Mouse (Mus musculus) bone marrow macrophage, adult 2 months (primary cell): ENCODE data around the gene Cldn14. TPM values are rescaled to one million over a fixed set of nuclear protein-coding genes. Genes with fewer than 3 reads are reported as not detected.

Source experiments
- H3K27ac ChIP-seq: 2 replicates; pipeline ENCODE4 v1.5.1; 2012; ENCODE audit warnings: low read depth, low read length; ENCODE audit not compliant: insufficient read depth
- H3K4me1 ChIP-seq: 2 replicates; pipeline ENCODE4 v1.6.1; 2012; ENCODE audit warnings: low read length; ENCODE audit not compliant: control insufficient read depth, insufficient read depth
- H3K4me3 ChIP-seq: 2 replicates; pipeline ENCODE4 v1.5.1; 2012; ENCODE audit warnings: mild to moderate bottlenecking, low read length, moderate library complexity; ENCODE audit not compliant: insufficient read depth
- CTCF ChIP-seq: IDR thresholded peaks from 2 replicates; pipeline ENCODE4 v1.5.1; 2012; ENCODE audit warnings: low read depth, mild to moderate bottlenecking, low read length, moderate library complexity
- POLR2A ChIP-seq: IDR thresholded peaks from 2 replicates; pipeline ENCODE4 v1.6.1; 2012; ENCODE audit warnings: mild to moderate bottlenecking, low read depth, low read length, borderline replicate concordance
- polyA plus RNA-seq: library from polyadenylated mRNA; stranded (reverse); fragments of >200 nt; gene quantifications from 2 replicates; pipeline ENCODE4 v1.2.4, GENCODE M21; 2012; ENCODE audit not compliant: missing spikeins, insufficient read depth, insufficient read length

The Cldn14 gene
- polyA plus RNA-seq, 1 experiment: not detected

GRCm38 (mm10) chr16:93915338-93915849 lies 93.2 kb downstream of the Cldn14 start:
- Histone ChIP-seq H3K4me3 (no peak overlapping the region), H3K4me1 (peaks cover 24% of the 10 kb centered on the region), H3K27ac (no peak overlapping the region)
- no peak for TF ChIP-seq POLR2A
- 0 out of 2 replicates have a peak, but pooled peaks have one; percentile 8 for TF ChIP-seq CTCF

GRCm38 (mm10) chr16:93913881-93914576 lies 94.6 kb downstream of the Cldn14 start:
- Histone ChIP-seq H3K27ac (peak overlapping the region; percentile 84), H3K4me3 (peak overlapping the region; percentile 47)
- TF ChIP-seq CTCF: no peak
- no peak for TF ChIP-seq POLR2A

GRCm38 (mm10) chr16:93912808-93913207 lies 95.8 kb downstream of the Cldn14 start:
- TF ChIP-seq CTCF (no peak), POLR2A (no peak)
- Histone ChIP-seq H3K4me1 (peaks cover 25% of the 10 kb centered on the region), H3K27ac (no peak overlapping the region), H3K4me3 (no peak overlapping the region)

More at GRCm38 (mm10) chr16:93913881-93914576, 94.6 kb downstream of the Cldn14 start:
- peaks cover 29% of the 10 kb centered on the region for H3K4me1 ChIP-seq

- H3K4me3 ChIP-seq: no peak overlapping the region
- H3K27ac ChIP-seq: no peak overlapping the region
- TF ChIP-seq POLR2A: no peak
- no peak for TF ChIP-seq CTCF
- H3K4me1 ChIP-seq: peaks cover 25% of the 10 kb centered on the region
Observed at GRCm38 (mm10) chr16:93912158-93912557, 96.5 kb downstream of the Cldn14 start.

- no peak overlapping the region for H3K27ac ChIP-seq
- H3K4me1 ChIP-seq: peaks cover 25% of the 10 kb centered on the region
- TF ChIP-seq CTCF (no peak), POLR2A (no peak)
- no peak overlapping the region for H3K4me3 ChIP-seq
Observed at GRCm38 (mm10) chr16:93910735-93911665, 97.6 kb downstream of the Cldn14 start.

GRCm38 (mm10) chr16:93909936-93910335 lies 98.7 kb downstream of the Cldn14 start:
- no peak overlapping the region for H3K27ac ChIP-seq
- H3K4me3 ChIP-seq: no peak overlapping the region
- H3K4me1 ChIP-seq: peaks cover 25% of the 10 kb centered on the region
- TF ChIP-seq CTCF (no peak), POLR2A (no peak)

- TF ChIP-seq CTCF (no peak), POLR2A (no peak)
- Histone ChIP-seq H3K4me1 (peaks cover 14% of the 10 kb centered on the region), H3K27ac (no peak overlapping the region), H3K4me3 (no peak overlapping the region)
Observed at GRCm38 (mm10) chr16:93908196-93908595, 100.4 kb downstream of the Cldn14 start.

- TF ChIP-seq CTCF (no peak), POLR2A (no peak)
- H3K4me1 ChIP-seq: peaks cover 13% of the 10 kb centered on the region
- H3K27ac ChIP-seq: no peak overlapping the region
Observed at GRCm38 (mm10) chr16:93907761-93908160, 100.9 kb downstream of the Cldn14 start.

GRCm38 (mm10) chr16:93906156-93907014 lies 102.3 kb downstream of the Cldn14 start:
- no peak overlapping the region for H3K27ac ChIP-seq
- TF ChIP-seq CTCF (peak; percentile 69; the same call in 1 of the 2 replicates), POLR2A (no peak)
- peaks cover 6% of the 10 kb centered on the region; the same call in 1 of the 2 replicates for H3K4me1 ChIP-seq
- no peak overlapping the region for H3K4me3 ChIP-seq

More at GRCm38 (mm10) chr16:93907761-93908160, 100.9 kb downstream of the Cldn14 start:
- H3K4me3 ChIP-seq: no peak overlapping the region
